Mouse (Mus musculus) megakaryocyte, embryonic 14.5 days (primary cell): ENCODE results near the gene Pafah1b2.

Experiments used
- FLI1 ChIP-seq: IDR thresholded peaks from 2 replicates; pipeline ENCODE4 v1.6.1; 2012; ENCODE audit warnings: low read length, inconsistent platforms, mixed read lengths
- GATA1 ChIP-seq: IDR thresholded peaks from 3 replicates; pipeline ENCODE4 v1.6.1; 2012; ENCODE audit warnings: mixed read lengths, low read length, inconsistent platforms, borderline replicate concordance

GRCm38 (mm10) chr9:46013616-46014015, 1.1 kb upstream of the Pafah1b2 start:
- no peak for TF ChIP-seq GATA1
- TF ChIP-seq FLI1: no peak
